In genomic region chr6:118594070-118594469, GRCm38 (mm10) we compare ENCODE assay signal across 9 mouse cellular contexts. TPM values are rescaled to one million over a fixed set of nuclear protein-coding genes. Genes with fewer than 3 reads are reported as not detected.
DNase-seq lines count a peak whose midpoint lies in the region; ATAC-seq lines count a peak whose summit lies in the region.
"Had no signal": no experiment of that assay in that cellular context is flagged by ENCODE, and none has a peak within 500 bp of the region (broad histone marks: within the 10 kb centered on the region; RNA-seq: fewer than 3 reads in every experiment).

No protein-coding gene starts in this region.

- peaks cover 81% of the 10 kb centered on the region for H3K36me3 ChIP-seq in heart, embryonic 14.5 days (ENCODE audit: control insufficient read depth, insufficient read depth, low read length)
- H3K36me3 ChIP-seq in embryonic facial prominence, embryonic 11.5 days (replicated peaks; ENCODE audit: control insufficient read depth, insufficient read depth, low read depth, low read length): no peaks in the 10 kb centered on the region
- no peaks in the 10 kb centered on the region for H3K36me3 ChIP-seq in kidney, embryonic 15.5 days
- H3K36me3 ChIP-seq in midbrain, embryonic 13.5 days: peaks cover 26% of the 10 kb centered on the region
- H3K36me3 ChIP-seq: G1E had no signal

- intact Hi-C loops in gastrocnemius, postnatal 36 days (cut with DNase I): no loop called here

- no peak for ATAC-seq in heart, embryonic 14.5 days (ENCODE audit: insufficient number of reproducible peaks, insufficient read depth, low FRiP score, low read depth)
- ATAC-seq in embryonic facial prominence, embryonic 11.5 days (replicated peaks; ENCODE audit: insufficient number of reproducible peaks, low FRiP score, low TSS enrichment, low read depth): peak; percentile 35; the same call in 1 of the 2 replicates
- peak; percentile 49; the same call in 1 of the 2 replicates for ATAC-seq in kidney, embryonic 15.5 days (replicated peaks; ENCODE audit: low FRiP score)
- peak; percentile 51 for ATAC-seq in midbrain, embryonic 13.5 days

- no peak overlapping the region for H3K9ac ChIP-seq in heart, embryonic 14.5 days (ENCODE audit: low read length)
- peak overlapping the region; percentile 7; the same call in 1 of the 2 replicates for H3K9ac ChIP-seq in embryonic facial prominence, embryonic 11.5 days (replicated peaks; ENCODE audit: low read length)
- peak overlapping the region; percentile 39; the same call in 1 of the 2 replicates for H3K9ac ChIP-seq in kidney, embryonic 15.5 days
- H3K9ac ChIP-seq in midbrain, embryonic 13.5 days (replicated peaks): no peak overlapping the region; the same call in 1 of the 2 replicates

- 44% methylated on average over 10 of the region's 10 CpGs for WGBS in heart, embryonic 14.5 days
- WGBS in embryonic facial prominence, embryonic 11.5 days: 35% methylated on average over 10 of the region's 10 CpGs
- WGBS in kidney, embryonic 15.5 days: 33% methylated on average over 10 of the region's 10 CpGs
- 34% methylated on average over 10 of the region's 10 CpGs for WGBS in midbrain, embryonic 13.5 days

- peaks cover 6 to 8% of the 10 kb centered on the region in 2 experiments; a peak in 1 of 4 replicates for H3K4me1 ChIP-seq in heart, embryonic 14.5 days (ENCODE audit: control insufficient read depth in 2 of 2, insufficient read depth in 2 of 2, low read length in 2 of 2)
- H3K4me1 ChIP-seq in embryonic facial prominence, embryonic 11.5 days (ENCODE audit: control insufficient read depth, insufficient read depth, low read length): no peaks in the 10 kb centered on the region
- H3K4me1 ChIP-seq in kidney, embryonic 15.5 days: peaks cover 17% of the 10 kb centered on the region
- peaks cover 22% of the 10 kb centered on the region for H3K4me1 ChIP-seq in midbrain, embryonic 13.5 days (replicated peaks)

- DNase-seq in heart, adult 9 months (ENCODE audit: low spot score in 2 of 2): no peak
- DNase-seq in embryonic facial prominence, embryonic 11.5 days (ENCODE audit: low spot score): peak; percentile 13
- no peak for DNase-seq in gastrocnemius, postnatal 36 days
- no peak for DNase-seq in B cell, adult 2 months
- DNase-seq in thymus, postnatal 4 days: no peak

- H3K4me3 ChIP-seq in heart, embryonic 14.5 days (ENCODE audit: control insufficient read depth in 1 of 2, insufficient read depth in 1 of 2, low read depth in 1 of 2, low read length in 2 of 2): peak overlapping the region; percentile 21 to 24; a peak in 1 of 4 replicates
- H3K4me3 ChIP-seq in embryonic facial prominence, embryonic 11.5 days (ENCODE audit: low read depth, low read length): peak overlapping the region; percentile 27; the same call in 1 of the 2 replicates
- H3K4me3 ChIP-seq in kidney, embryonic 15.5 days (replicated peaks): peak overlapping the region; percentile 49
- peak overlapping the region; percentile 41 for H3K4me3 ChIP-seq in midbrain, embryonic 13.5 days (replicated peaks)

- H3K4me2 ChIP-seq in heart, embryonic 14.5 days (ENCODE audit: low read length): peak overlapping the region; percentile 58
- peak overlapping the region; percentile 51 for H3K4me2 ChIP-seq in embryonic facial prominence, embryonic 11.5 days (ENCODE audit: low read depth, low read length)
- H3K4me2 ChIP-seq in kidney, embryonic 15.5 days: peak overlapping the region; percentile 91
- H3K4me2 ChIP-seq in midbrain, embryonic 13.5 days (replicated peaks): peak overlapping the region; percentile 75

- H3K27me3 ChIP-seq in heart, embryonic 14.5 days (ENCODE audit: control insufficient read depth, insufficient read depth, low read length): peaks cover 8% of the 10 kb centered on the region; the same call in 1 of the 2 replicates
- H3K27me3 ChIP-seq in embryonic facial prominence, embryonic 11.5 days (ENCODE audit: control insufficient read depth, insufficient read depth, low read length): peaks cover 9% of the 10 kb centered on the region
- H3K27me3 ChIP-seq in kidney, embryonic 15.5 days: peaks cover 33% of the 10 kb centered on the region
- peaks cover 23% of the 10 kb centered on the region for H3K27me3 ChIP-seq in midbrain, embryonic 13.5 days

- no peak overlapping the region for H3K27ac ChIP-seq in heart, embryonic 14.5 days (replicated peaks in 1 of 2; ENCODE audit: control insufficient read depth in 1 of 2, insufficient read depth in 1 of 2, low read depth in 2 of 2, low read length in 2 of 2)
- H3K27ac ChIP-seq in embryonic facial prominence, embryonic 11.5 days (replicated peaks; ENCODE audit: low read depth, low read length): no peak overlapping the region
- H3K27ac ChIP-seq in kidney, embryonic 15.5 days: no peak overlapping the region
- no peak overlapping the region for H3K27ac ChIP-seq in midbrain, embryonic 13.5 days

- no peaks in the 10 kb centered on the region for H3K9me3 ChIP-seq in heart, embryonic 14.5 days (ENCODE audit: control insufficient read depth, low read length)
- H3K9me3 ChIP-seq in embryonic facial prominence, embryonic 11.5 days (replicated peaks; ENCODE audit: control insufficient read depth, low read length): no peaks in the 10 kb centered on the region
- no peaks in the 10 kb centered on the region for H3K9me3 ChIP-seq in kidney, embryonic 15.5 days (replicated peaks)
- no peaks in the 10 kb centered on the region for H3K9me3 ChIP-seq in midbrain, embryonic 13.5 days

RNA-seq across cellular contexts. Expression of gene Ankrd26, which starts 32.0 kb away (rescaled TPM):
- polyA plus RNA-seq in heart, embryonic 14.5 days (2014; fragmentation: Nextera tagmentation; extraction: Ambion mirVana): 6.6 and 8.0 TPM in 2 replicates
- polyA plus RNA-seq in embryonic facial prominence, embryonic 11.5 days (2014; fragmentation: Nextera tagmentation; extraction: Ambion mirVana): 18.1 and 21.7 TPM in 2 replicates
- 16.5 and 17.3 TPM in 2 replicates for polyA plus RNA-seq in kidney, embryonic 15.5 days (2015; fragmentation: Nextera tagmentation; extraction: Ambion mirVana)
- 17.5 and 19.9 TPM in 2 replicates for polyA plus RNA-seq in midbrain, embryonic 13.5 days (2015; fragmentation: Nextera tagmentation; extraction: Ambion mirVana)
- total RNA-seq in gastrocnemius, postnatal 36 days (2021): 1 to 10 TPM; 1.7 to 1.9 TPM

Comparison
In these comparisons a context has a peak if more than half of its experiments do, and no peak if none do; other contexts are left out.
1. H3K9ac ChIP-seq: peak in embryonic facial prominence, embryonic 11.5 days (single experiment) and kidney, embryonic 15.5 days (single experiment); none in heart, embryonic 14.5 days (single experiment) and midbrain, embryonic 13.5 days (single experiment).
2. Peak in every context shown above with its lines, with median percentiles within 50 percentile points of each other: H3K4me2 ChIP-seq and H3K4me3 ChIP-seq.